Mouse (Mus musculus) kidney, embryonic 15.5 days (tissue): ENCODE results near the gene Nfe2l1. TPM values are rescaled to one million over a fixed set of nuclear protein-coding genes. Genes with fewer than 3 reads are reported as not detected.

Experiments used
- ATAC-seq: fragments of 200-750 bp; cut with Nextera tagmentation; replicated peaks from 2 replicates; pipeline ENCODE4 v1.8.0; 2017; ENCODE audit warnings: moderate TSS enrichment; ENCODE audit not compliant: low FRiP score
- H3K27ac ChIP-seq: fragments of 300-500 bp; sonication (generic); 2 replicates; pipeline ENCODE4 v1.5.1; 2015; ENCODE audit warnings: mild to moderate bottlenecking, inconsistent platforms
- H3K27me3 ChIP-seq: fragments of 300-500 bp; sonication (generic); 2 replicates; pipeline ENCODE4 v1.6.1; 2015; ENCODE audit warnings: inconsistent platforms
- H3K36me3 ChIP-seq: fragments of 300-500 bp; sonication (generic); 2 replicates; pipeline ENCODE4 v1.6.1; 2015; ENCODE audit warnings: inconsistent platforms
- H3K4me1 ChIP-seq: fragments of 300-500 bp; sonication (generic); 2 replicates; pipeline ENCODE4 v1.6.1; 2015; ENCODE audit warnings: inconsistent platforms
- H3K4me2 ChIP-seq: fragments of 300-500 bp; sonication (generic); 2 replicates; pipeline ENCODE4 v1.6.1; 2015; ENCODE audit warnings: moderate library complexity, mild to moderate bottlenecking, inconsistent platforms
- H3K4me3 ChIP-seq: fragments of 300-500 bp; sonication (generic); replicated peaks from 2 replicates; pipeline ENCODE4 v1.5.1; 2015; ENCODE audit warnings: mild to moderate bottlenecking, inconsistent platforms
- H3K9ac ChIP-seq: fragments of 300-500 bp; sonication (generic); 2 replicates; pipeline ENCODE4 v1.6.1; 2015; ENCODE audit warnings: mild to moderate bottlenecking, inconsistent platforms
- H3K9me3 ChIP-seq: fragments of 300-500 bp; sonication (generic); replicated peaks from 2 replicates; pipeline ENCODE4 v1.6.1; 2016; ENCODE audit warnings: inconsistent platforms
- WGBS: fragments of 180-500 bp; shearing (Covaris S2); methylation state at CpG from one replicate; pipeline ENCODE4 v1.1.7; 2015; ENCODE audit warnings: mixed read lengths; 5-methylcytosine and 5-hydroxymethylcytosine counted together
- polyA plus RNA-seq: library from polyadenylated mRNA; unstranded; fragments of >200 nt; fragmentation: Nextera tagmentation; extraction: Ambion mirVana; gene quantifications from 2 replicates; pipeline ENCODE4 v1.2.1, GENCODE M21; 2015

Nfe2l1 gene
- 78.5 and 82.1 TPM in 2 replicates for polyA plus RNA-seq

DNA sequence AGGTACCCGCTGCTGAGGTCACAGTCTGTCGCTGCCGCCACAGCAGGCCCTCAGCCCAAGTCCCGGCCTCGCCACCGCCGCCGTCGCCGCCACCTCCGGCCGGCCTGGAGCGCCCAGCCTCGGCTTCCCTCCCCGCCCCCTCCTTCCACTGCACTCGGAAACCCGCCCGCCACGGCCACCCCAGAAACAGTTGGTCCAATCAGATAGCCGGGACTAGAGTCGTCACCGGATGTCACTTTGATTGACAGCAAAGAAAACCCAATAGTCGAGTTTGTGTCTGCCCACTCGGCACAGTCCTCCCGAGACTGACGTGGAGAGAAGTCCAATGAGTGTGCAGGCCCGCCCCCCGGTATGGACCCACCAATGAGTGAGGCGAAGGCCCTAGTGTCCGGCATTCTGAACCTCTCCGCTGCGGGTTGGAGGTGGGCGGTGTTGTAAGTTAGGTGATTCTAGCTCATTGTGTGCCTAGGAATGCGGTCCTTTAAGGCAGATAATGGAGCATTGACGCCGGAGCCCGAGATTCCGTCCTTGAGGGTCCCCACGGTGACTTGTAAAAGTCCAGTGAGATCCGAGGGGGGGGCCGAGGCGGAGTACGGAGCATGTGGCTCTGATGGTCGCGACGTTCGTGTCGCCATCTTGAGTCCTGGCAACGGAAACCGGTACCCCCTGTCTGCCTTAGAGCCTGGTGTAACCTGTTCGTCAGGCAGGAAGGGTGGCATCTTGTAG is at the start of gene Nfe2l1:
Nfe2l1 (minus strand) TSS at position 156 of the 726 bp plus-strand sequence.
- WGBS: under 1% methylated on average over 50 of the region's 51 CpGs
- Histone ChIP-seq H3K4me2 (peak within 1 kb of the TSS; percentile 90), H3K27ac (peak within 1 kb of the TSS; percentile 100), H3K4me1 (peaks cover 51% of the 10 kb centered on the region), H3K9me3 (no peaks in the 10 kb centered on the region), H3K4me3 (peak within 1 kb of the TSS; percentile 95), H3K9ac (peak within 1 kb of the TSS; percentile 91), H3K36me3 (peaks cover 21% of the 10 kb centered on the region), H3K27me3 (no peaks in the 10 kb centered on the region)
- peak; percentile 98 for ATAC-seq

DNA sequence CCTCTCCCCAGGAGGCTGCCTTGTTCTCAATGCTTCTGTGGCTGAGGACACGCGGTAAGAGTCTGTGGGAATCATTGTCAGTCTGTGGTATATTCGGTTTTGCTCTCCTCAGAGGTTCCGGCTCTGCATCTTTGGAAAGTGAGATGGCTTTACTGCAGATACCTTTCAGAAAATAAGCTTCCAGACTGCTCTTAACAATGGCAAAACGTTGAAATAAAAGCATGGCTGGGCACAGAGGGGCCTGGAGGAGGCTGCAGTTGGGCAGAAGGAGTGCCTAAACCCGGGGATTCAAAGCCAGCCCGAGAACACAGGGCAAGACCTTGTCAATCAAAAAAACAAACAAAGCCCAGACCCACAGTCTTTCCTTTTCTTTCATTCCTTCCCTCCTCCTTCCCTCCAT is 49.6 kb upstream of the Nfe2l1 start:
- Histone ChIP-seq H3K4me2 (no peak overlapping the region), H3K9me3 (no peaks in the 10 kb centered on the region), H3K4me1 (peaks cover 22% of the 10 kb centered on the region), H3K27ac (no peak overlapping the region), H3K36me3 (no peaks in the 10 kb centered on the region), H3K9ac (no peak overlapping the region), H3K27me3 (peaks cover 34% of the 10 kb centered on the region), H3K4me3 (no peak overlapping the region)
- ATAC-seq: no peak
- WGBS: 41% methylated on average over 7 of the region's 7 CpGs

GRCm38 (mm10) chr11:96878715-96879114 is 48.9 kb upstream of the Nfe2l1 start:
- peaks cover 39% of the 10 kb centered on the region for H3K27me3 ChIP-seq
- no peak overlapping the region for H3K27ac ChIP-seq
- H3K9me3 ChIP-seq: no peaks in the 10 kb centered on the region
- H3K36me3 ChIP-seq: no peaks in the 10 kb centered on the region
- no peak overlapping the region for H3K4me2 ChIP-seq
- H3K4me3 ChIP-seq: no peak overlapping the region
- peaks cover 25% of the 10 kb centered on the region for H3K4me1 ChIP-seq
- WGBS: 65% methylated on average over 3 of the region's 3 CpGs
- no peak overlapping the region for H3K9ac ChIP-seq
- ATAC-seq: no peak

GRCm38 (mm10) chr11:96877071-96877470 is 47.3 kb upstream of the Nfe2l1 start:
- Histone ChIP-seq H3K27ac (no peak overlapping the region), H3K4me2 (no peak overlapping the region), H3K4me3 (no peak overlapping the region), H3K27me3 (peaks cover 41% of the 10 kb centered on the region), H3K9ac (no peak overlapping the region), H3K4me1 (peaks cover 42% of the 10 kb centered on the region), H3K9me3 (no peaks in the 10 kb centered on the region), H3K36me3 (no peaks in the 10 kb centered on the region)
- no peak for ATAC-seq
- 40% methylated on average over 4 of the region's 4 CpGs for WGBS

DNA sequence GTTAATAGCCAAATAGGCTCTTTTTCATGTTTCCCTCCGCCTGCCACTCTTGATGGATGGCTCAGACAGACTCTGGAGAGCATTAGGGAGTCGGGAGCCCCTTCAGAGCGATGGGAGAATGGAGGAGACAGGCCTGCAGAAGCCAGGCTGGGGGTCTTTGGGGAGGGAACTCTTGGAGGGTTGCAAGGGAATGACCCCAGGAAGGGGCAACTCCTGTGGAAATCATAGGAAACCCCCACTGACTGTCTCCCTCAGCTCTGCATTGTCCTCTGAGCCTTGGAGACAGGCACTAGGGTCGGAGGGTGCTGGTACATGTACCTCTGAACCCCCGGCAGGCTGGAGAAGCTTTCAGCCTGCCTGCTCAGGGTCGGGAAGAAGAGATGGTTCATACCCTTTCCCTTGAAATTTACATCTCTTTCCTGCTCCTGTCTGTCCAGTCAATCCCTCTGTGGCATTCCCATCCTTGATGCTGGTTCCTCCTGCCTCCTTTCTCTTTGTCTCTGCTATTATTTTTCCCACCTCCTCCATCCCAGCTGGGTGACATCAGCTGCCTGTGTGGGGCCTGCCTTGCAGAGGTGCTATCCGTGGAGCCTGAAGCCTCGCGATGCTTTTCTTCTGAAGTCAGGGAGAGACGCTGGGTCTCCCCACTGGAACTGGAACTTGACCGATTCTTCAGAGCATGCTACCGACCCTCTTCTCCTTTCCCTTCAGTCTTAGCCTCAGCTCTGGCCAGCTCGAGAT is 46.7 kb upstream of the Nfe2l1 start:
- Histone ChIP-seq H3K4me1 (peaks cover 44% of the 10 kb centered on the region), H3K27me3 (peaks cover 38% of the 10 kb centered on the region), H3K4me2 (peak overlapping the region; percentile 82), H3K27ac (0 out of 2 replicates have a peak overlapping the region, but pooled peaks have one; percentile 25), H3K9ac (no peak overlapping the region), H3K9me3 (no peaks in the 10 kb centered on the region), H3K4me3 (peak overlapping the region; percentile 45), H3K36me3 (no peaks in the 10 kb centered on the region)
- ATAC-seq: peak; percentile 27; the same call in 1 of the 2 replicates
- 7% methylated on average over 13 of the region's 13 CpGs for WGBS

- Histone ChIP-seq H3K9me3 (no peaks in the 10 kb centered on the region), H3K4me2 (peak overlapping the region; percentile 82), H3K9ac (peak overlapping the region; percentile 29; the same call in 1 of the 2 replicates), H3K27ac (no peak overlapping the region), H3K4me3 (peak overlapping the region; percentile 45), H3K4me1 (peaks cover 44% of the 10 kb centered on the region), H3K36me3 (no peaks in the 10 kb centered on the region), H3K27me3 (peaks cover 38% of the 10 kb centered on the region)
- peak; percentile 69 for ATAC-seq
- WGBS: under 1% methylated on average over 35 of the region's 35 CpGs
These were observed 46.0 kb upstream of the Nfe2l1 start for GRCm38 (mm10) chr11:96875745-96876144.

- 32% methylated on average over 4 of the region's 4 CpGs for WGBS
- Histone ChIP-seq H3K9ac (0 out of 2 replicates have a peak overlapping the region, but pooled peaks have one; percentile 29), H3K27me3 (peaks cover 38% of the 10 kb centered on the region), H3K36me3 (no peaks in the 10 kb centered on the region), H3K27ac (no peak overlapping the region), H3K4me3 (peak overlapping the region; percentile 45), H3K4me2 (peak overlapping the region; percentile 82), H3K4me1 (peaks cover 44% of the 10 kb centered on the region), H3K9me3 (no peaks in the 10 kb centered on the region)
- no peak for ATAC-seq
These were observed 45.5 kb upstream of the Nfe2l1 start for GRCm38 (mm10) chr11:96875270-96875669.

GRCm38 (mm10) chr11:96873601-96874140 is 43.9 kb upstream of the Nfe2l1 start:
- Histone ChIP-seq H3K4me1 (peaks cover 44% of the 10 kb centered on the region), H3K36me3 (no peaks in the 10 kb centered on the region), H3K27me3 (peaks cover 38% of the 10 kb centered on the region), H3K4me2 (no peak overlapping the region), H3K9ac (no peak overlapping the region), H3K27ac (no peak overlapping the region), H3K9me3 (no peaks in the 10 kb centered on the region), H3K4me3 (no peak overlapping the region)
- ATAC-seq: no peak
- 41% methylated on average over 11 of the region's 11 CpGs for WGBS

GRCm38 (mm10) chr11:96872441-96873379 is 42.9 kb upstream of the Nfe2l1 start:
- Histone ChIP-seq H3K36me3 (no peaks in the 10 kb centered on the region), H3K27me3 (peaks cover 33% of the 10 kb centered on the region), H3K27ac (peak overlapping the region; percentile 72), H3K4me1 (peaks cover 44% of the 10 kb centered on the region), H3K9me3 (no peaks in the 10 kb centered on the region), H3K9ac (peak overlapping the region; percentile 36; the same call in 1 of the 2 replicates), H3K4me3 (peak overlapping the region; percentile 7; the same call in 1 of the 2 replicates), H3K4me2 (peak overlapping the region; percentile 42)
- no peak for ATAC-seq
- WGBS: 12% methylated on average over 24 of the region's 24 CpGs

DNA sequence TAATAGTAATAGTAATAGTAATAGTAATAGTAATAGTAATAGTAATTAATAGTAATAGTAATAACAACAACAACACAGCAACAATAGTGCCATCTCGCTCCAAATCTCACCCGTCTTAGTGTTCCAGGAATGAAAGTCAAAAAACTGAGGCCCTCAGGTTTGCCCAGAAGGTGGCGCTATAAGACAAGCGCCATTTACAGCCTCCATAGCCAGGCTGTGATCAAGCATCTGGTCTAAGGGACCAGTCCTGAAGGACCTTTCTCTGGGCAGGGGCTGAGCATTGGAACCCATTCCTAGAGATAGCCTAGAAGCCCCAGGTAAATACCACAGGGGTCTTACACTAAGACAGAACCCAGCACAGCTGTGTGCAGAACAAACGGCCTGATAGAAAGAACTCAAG is 37.4 kb upstream of the Nfe2l1 start:
- 0 out of 2 replicates have a peak, but pooled peaks have one; percentile 45 for ATAC-seq
- Histone ChIP-seq H3K27me3 (no peaks in the 10 kb centered on the region), H3K9ac (no peak overlapping the region), H3K36me3 (no peaks in the 10 kb centered on the region), H3K4me1 (peaks cover 29% of the 10 kb centered on the region), H3K4me2 (no peak overlapping the region), H3K4me3 (no peak overlapping the region), H3K9me3 (no peaks in the 10 kb centered on the region), H3K27ac (no peak overlapping the region)
- WGBS: 11% methylated on average over 5 of the region's 5 CpGs
